Mouse (Mus musculus) neural tube, embryonic 13.5 days (tissue): ENCODE data around the gene Sipa1l2. TPM values are rescaled to one million over a fixed set of nuclear protein-coding genes. Genes with fewer than 3 reads are reported as not detected.

Experiments used
- ATAC-seq: fragments of 200-750 bp; cut with Nextera tagmentation; 2 replicates; pipeline ENCODE4 v1.8.0; 2017; ENCODE audit warnings: low read depth, mild to moderate bottlenecking, moderate TSS enrichment, moderate library complexity
- H3K27ac ChIP-seq: fragments of 300-500 bp; sonication (generic); replicated peaks from 2 replicates; pipeline ENCODE4 v1.5.1; 2015; ENCODE audit warnings: moderate library complexity, mild to moderate bottlenecking, inconsistent platforms
- H3K27me3 ChIP-seq: fragments of 300-500 bp; sonication (generic); 2 replicates; pipeline ENCODE4 v1.6.1; 2015; ENCODE audit warnings: mild to moderate bottlenecking, inconsistent platforms
- H3K36me3 ChIP-seq: fragments of 300-500 bp; sonication (generic); 2 replicates; pipeline ENCODE4 v1.6.1; 2015; ENCODE audit warnings: mild to moderate bottlenecking, inconsistent platforms
- H3K4me1 ChIP-seq: fragments of 300-500 bp; sonication (generic); replicated peaks from 2 replicates; pipeline ENCODE4 v1.6.1; 2015; ENCODE audit warnings: inconsistent platforms
- H3K4me2 ChIP-seq: fragments of 300-500 bp; sonication (generic); 2 replicates; pipeline ENCODE4 v1.6.1; 2015; ENCODE audit warnings: inconsistent platforms, mild to moderate bottlenecking, moderate library complexity
- H3K4me3 ChIP-seq: fragments of 300-500 bp; sonication (generic); 2 replicates; pipeline ENCODE4 v1.5.1; 2015; ENCODE audit warnings: mild to moderate bottlenecking, inconsistent platforms
- H3K9ac ChIP-seq: fragments of 300-500 bp; sonication (generic); 2 replicates; pipeline ENCODE4 v1.6.1; 2015; ENCODE audit warnings: moderate library complexity, mild to moderate bottlenecking, inconsistent platforms
- H3K9me3 ChIP-seq: fragments of 300-500 bp; sonication (generic); 2 replicates; pipeline ENCODE4 v1.6.1; 2016; ENCODE audit warnings: inconsistent platforms
- WGBS: fragments of 180-500 bp; shearing (Covaris S2); methylation state at CpG from one replicate; pipeline ENCODE4 v1.1.7; 2015; 5-methylcytosine and 5-hydroxymethylcytosine counted together
- polyA plus RNA-seq: library from polyadenylated mRNA; unstranded; fragments of >200 nt; fragmentation: Nextera tagmentation; extraction: Ambion mirVana; gene quantifications from 2 replicates; pipeline ENCODE4 v1.2.1, GENCODE M21; 2015

The Sipa1l2 gene
- polyA plus RNA-seq, 1 experiment from 2014 or later: 19.7 TPM

DNA sequence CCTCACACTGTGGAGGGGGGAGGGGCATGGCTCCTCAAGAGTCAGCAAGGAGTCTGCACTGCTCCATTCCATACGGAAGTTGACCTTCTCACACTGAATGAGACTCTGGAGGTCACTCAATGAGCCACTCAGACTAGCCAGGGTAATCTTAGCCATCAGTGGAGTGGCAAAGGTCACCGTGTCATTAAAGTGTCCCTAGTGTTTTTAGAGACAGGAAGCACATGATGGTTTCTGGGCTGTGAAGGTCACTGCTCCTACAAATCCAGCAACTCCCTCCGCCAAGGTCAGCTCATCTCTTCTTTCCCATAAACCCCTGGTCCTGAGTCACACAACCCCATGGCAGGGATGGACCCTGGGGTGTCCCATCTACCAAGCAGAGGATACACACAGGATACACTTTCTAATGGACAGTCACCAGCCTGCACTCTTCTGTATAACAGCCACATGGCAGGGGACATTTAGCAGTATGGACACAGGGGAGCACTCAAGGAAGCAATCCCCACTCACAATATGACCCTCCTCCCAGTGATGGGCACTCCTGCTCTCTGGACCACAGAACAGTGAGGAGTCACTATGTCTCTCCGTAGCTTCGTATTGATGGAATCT, 87.0 kb downstream of the Sipa1l2 start:
- peaks cover 15% of the 10 kb centered on the region for H3K4me1 ChIP-seq
- 84% methylated on average over 5 of the region's 5 CpGs for WGBS
- peaks cover 40% of the 10 kb centered on the region for H3K36me3 ChIP-seq
- ATAC-seq: no peak
- H3K4me2 ChIP-seq: no peak overlapping the region
- no peak overlapping the region for H3K27ac ChIP-seq
- H3K4me3 ChIP-seq: no peak overlapping the region
- no peak overlapping the region for H3K9ac ChIP-seq
- H3K9me3 ChIP-seq: no peaks in the 10 kb centered on the region
- 0 out of 2 replicates have a peak, but pooled peaks cover 2% of the 10 kb centered on the region for H3K27me3 ChIP-seq

DNA sequence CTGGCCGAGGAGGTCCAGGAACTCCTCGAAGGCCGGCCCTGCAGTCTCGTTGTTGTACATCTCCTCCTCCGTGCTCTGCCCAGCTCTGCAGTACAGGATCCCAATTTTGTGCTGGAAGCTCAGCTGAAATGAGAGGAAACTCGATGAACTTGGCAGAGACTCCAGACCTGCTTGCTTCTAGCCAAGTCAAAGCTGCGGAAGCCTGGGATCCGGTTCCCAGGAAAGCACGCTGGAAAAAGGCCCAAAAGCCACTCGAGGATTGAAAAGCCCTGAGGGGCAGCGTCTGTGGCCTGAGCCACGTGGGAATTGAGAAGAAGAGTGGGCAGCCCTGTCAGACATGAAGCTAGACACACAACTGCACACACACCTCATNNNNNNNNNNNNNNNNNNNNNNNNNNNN, 94.7 kb downstream of the Sipa1l2 start:
- no peak for ATAC-seq
- H3K27me3 ChIP-seq: no peaks in the 10 kb centered on the region
- H3K9ac ChIP-seq: no peak overlapping the region
- 81% methylated on average over 12 of the region's 12 CpGs for WGBS
- no peak overlapping the region for H3K4me3 ChIP-seq
- H3K4me2 ChIP-seq: no peak overlapping the region
- H3K4me1 ChIP-seq: 0 out of 2 replicates have a peak, but pooled peaks cover 4% of the 10 kb centered on the region
- H3K27ac ChIP-seq: no peak overlapping the region
- H3K36me3 ChIP-seq: peaks cover 44% of the 10 kb centered on the region
- H3K9me3 ChIP-seq: no peaks in the 10 kb centered on the region

- Histone ChIP-seq H3K27me3 (no peaks in the 10 kb centered on the region), H3K9me3 (no peaks in the 10 kb centered on the region), H3K36me3 (peaks cover 50% of the 10 kb centered on the region), H3K9ac (no peak overlapping the region), H3K4me1 (peaks cover 11% of the 10 kb centered on the region; the same call in 1 of the 2 replicates), H3K4me3 (no peak overlapping the region), H3K4me2 (no peak overlapping the region), H3K27ac (no peak overlapping the region)
- whole genome bisulfite sequencing: 82% methylated on average over 9 of the region's 9 CpGs
- no peak for ATAC-seq
These were observed 98.2 kb downstream of the Sipa1l2 start for GRCm38 (mm10) chr8:125471374-125471773.

DNA sequence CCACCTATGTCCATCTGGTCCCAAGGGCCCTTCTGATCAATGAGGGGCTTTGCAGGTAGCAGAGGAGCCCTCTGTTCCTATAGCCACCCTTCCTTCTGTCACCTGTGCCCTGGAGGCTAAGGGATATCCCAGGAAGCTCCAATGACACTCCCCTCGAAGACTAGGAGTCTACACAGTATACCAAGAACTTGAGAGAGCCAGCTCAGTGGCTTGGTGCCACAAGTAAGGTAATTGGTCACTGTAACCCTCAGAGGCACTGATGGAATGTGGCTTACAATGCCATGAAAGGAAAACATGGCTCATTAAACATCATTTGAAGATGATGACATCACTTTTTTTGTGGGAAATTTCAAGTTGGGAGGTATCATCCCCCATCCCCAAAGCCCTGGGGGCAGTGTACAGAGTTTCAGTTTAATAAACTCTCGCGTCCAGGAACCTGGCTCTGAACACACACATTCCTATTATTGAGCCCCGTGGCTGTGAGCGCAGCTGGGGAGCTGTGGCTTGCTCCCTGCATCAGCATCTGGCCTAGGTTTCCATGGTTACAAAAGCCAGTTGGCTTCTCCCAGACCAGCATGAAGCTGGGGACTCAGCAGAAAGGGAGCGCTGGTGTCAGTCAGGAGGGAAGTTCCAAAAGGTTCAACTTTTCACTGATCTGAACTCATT, 104.3 kb downstream of the Sipa1l2 start:
- no peak overlapping the region for H3K4me2 ChIP-seq
- ATAC-seq: peak; percentile 40; the same call in 1 of the 2 replicates
- H3K9ac ChIP-seq: no peak overlapping the region
- peaks cover 9% of the 10 kb centered on the region; the same call in 1 of the 2 replicates for H3K27me3 ChIP-seq
- H3K4me3 ChIP-seq: no peak overlapping the region
- no peaks in the 10 kb centered on the region for H3K9me3 ChIP-seq
- H3K36me3 ChIP-seq: peaks cover 31% of the 10 kb centered on the region
- H3K27ac ChIP-seq: no peak overlapping the region
- 21% methylated on average over 6 of the region's 6 CpGs for WGBS
- H3K4me1 ChIP-seq: peaks cover 55% of the 10 kb centered on the region

- Histone ChIP-seq H3K36me3 (peaks cover 20% of the 10 kb centered on the region), H3K9ac (no peak overlapping the region), H3K27ac (no peak overlapping the region), H3K27me3 (peaks cover 9% of the 10 kb centered on the region; the same call in 1 of the 2 replicates), H3K4me1 (peaks cover 59% of the 10 kb centered on the region), H3K9me3 (no peaks in the 10 kb centered on the region), H3K4me3 (no peak overlapping the region), H3K4me2 (no peak overlapping the region)
- WGBS: 53% methylated on average over 7 of the region's 7 CpGs
- no peak for ATAC-seq
These were observed 106.7 kb downstream of the Sipa1l2 start for GRCm38 (mm10) chr8:125462901-125463300.

DNA sequence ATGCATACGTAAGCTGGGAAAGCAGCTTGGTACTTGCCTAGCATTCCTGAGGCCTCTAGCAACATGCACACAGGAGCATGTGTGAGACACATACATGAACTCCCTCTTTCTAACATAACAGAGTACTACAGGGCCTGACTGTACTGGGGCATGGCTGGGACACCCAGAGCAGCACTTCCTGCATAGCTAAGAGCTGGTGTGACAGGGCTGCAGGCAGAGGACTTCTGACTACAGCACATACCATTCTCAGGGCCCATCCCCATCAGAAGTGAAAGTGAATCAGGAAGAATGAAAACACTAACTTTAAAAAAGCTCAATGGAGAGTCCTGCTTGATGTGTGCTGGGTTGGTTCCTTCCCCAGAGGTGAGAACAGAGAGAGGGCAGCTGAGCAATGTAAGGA, 108.1 kb downstream of the Sipa1l2 start:
- H3K9ac ChIP-seq: no peak overlapping the region

GRCm38 (mm10) chr8:125460602-125461001, 109.0 kb downstream of the Sipa1l2 start:
- no peak overlapping the region for H3K4me3 ChIP-seq
- peaks cover 22% of the 10 kb centered on the region for H3K36me3 ChIP-seq
- H3K27ac ChIP-seq: 0 out of 2 replicates have a peak overlapping the region, but pooled peaks have one; percentile 50
- H3K9ac ChIP-seq: no peak overlapping the region
- peaks cover 9% of the 10 kb centered on the region; the same call in 1 of the 2 replicates for H3K27me3 ChIP-seq
- peaks cover 51% of the 10 kb centered on the region for H3K4me1 ChIP-seq
- H3K9me3 ChIP-seq: no peaks in the 10 kb centered on the region
- ATAC-seq: no peak
- no peak overlapping the region for H3K4me2 ChIP-seq
- WGBS: 13% methylated on average over 6 of the region's 6 CpGs

More for the DNA sequence above, 108.1 kb downstream of the Sipa1l2 start:
- WGBS: 67% methylated on average over 1 of the region's 1 CpGs
- no peak overlapping the region for H3K4me2 ChIP-seq
- H3K27ac ChIP-seq: no peak overlapping the region
- peaks cover 18% of the 10 kb centered on the region for H3K36me3 ChIP-seq
- peaks cover 9% of the 10 kb centered on the region; the same call in 1 of the 2 replicates for H3K27me3 ChIP-seq
- no peak for ATAC-seq
- H3K4me1 ChIP-seq: peaks cover 59% of the 10 kb centered on the region
- H3K4me3 ChIP-seq: no peak overlapping the region
- H3K9me3 ChIP-seq: no peaks in the 10 kb centered on the region

DNA sequence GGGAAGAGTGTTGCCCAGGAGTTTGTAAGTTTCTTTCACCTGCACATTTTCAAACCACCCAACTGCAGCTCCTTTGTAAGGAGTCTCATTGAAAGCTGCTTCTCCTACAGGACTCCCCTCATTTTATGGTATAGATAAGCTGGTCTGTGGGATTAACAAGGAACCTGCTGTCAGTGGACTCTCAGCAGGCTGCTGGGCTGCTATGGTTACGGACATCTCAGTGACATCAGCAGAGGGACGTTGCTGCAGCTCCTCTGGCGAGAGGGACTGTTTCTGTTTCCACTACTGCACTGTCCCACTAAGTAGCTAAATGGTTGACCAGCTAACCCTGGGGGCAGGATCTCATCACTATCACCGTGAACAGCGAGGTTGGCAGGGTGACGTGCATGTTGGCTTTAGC, 120.6 kb downstream of the Sipa1l2 start:
- no peaks in the 10 kb centered on the region for H3K4me1 ChIP-seq
- H3K9ac ChIP-seq: no peak overlapping the region
- H3K4me3 ChIP-seq: no peak overlapping the region
- ATAC-seq: no peak
- no peaks in the 10 kb centered on the region for H3K9me3 ChIP-seq
- no peaks in the 10 kb centered on the region; the same call in 1 of the 2 replicates for H3K27me3 ChIP-seq
- no peak overlapping the region for H3K27ac ChIP-seq
- H3K4me2 ChIP-seq: no peak overlapping the region
- peaks cover 73% of the 10 kb centered on the region for H3K36me3 ChIP-seq
- WGBS: 65% methylated on average over 6 of the region's 6 CpGs

- WGBS: 94% methylated on average over 14 of the region's 14 CpGs
- H3K9ac ChIP-seq: no peak overlapping the region
- H3K27ac ChIP-seq: no peak overlapping the region
- H3K4me3 ChIP-seq: no peak overlapping the region
- H3K4me1 ChIP-seq: no peaks in the 10 kb centered on the region
- no peak for ATAC-seq
- H3K4me2 ChIP-seq: no peak overlapping the region
- H3K9me3 ChIP-seq: no peaks in the 10 kb centered on the region
- H3K27me3 ChIP-seq: no peaks in the 10 kb centered on the region; the same call in 1 of the 2 replicates
- peaks cover 77% of the 10 kb centered on the region for H3K36me3 ChIP-seq
These were observed 122.1 kb downstream of the Sipa1l2 start for GRCm38 (mm10) chr8:125447543-125447942.

DNA sequence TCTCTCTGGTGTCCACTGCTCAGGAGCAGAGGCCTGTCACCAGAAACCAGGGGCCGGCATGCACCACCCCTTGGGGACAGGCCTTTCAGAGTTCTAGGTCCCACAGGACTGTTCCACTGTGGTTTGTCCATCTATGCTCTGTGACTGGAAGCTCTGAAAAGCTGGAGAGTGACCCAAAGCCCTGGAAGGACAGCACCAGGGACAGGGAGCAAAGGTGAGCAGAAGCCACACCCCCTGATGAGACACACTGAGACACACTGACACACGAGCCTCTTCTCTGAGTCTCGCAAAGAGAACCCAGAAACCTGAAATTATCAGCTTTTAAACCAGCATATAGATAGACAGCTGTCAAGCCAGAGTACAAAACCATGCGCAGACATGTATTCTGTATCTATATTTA, 123.4 kb downstream of the Sipa1l2 start:
- no peak overlapping the region for H3K9ac ChIP-seq
- H3K27ac ChIP-seq: no peak overlapping the region
- no peaks in the 10 kb centered on the region for H3K9me3 ChIP-seq
- no peaks in the 10 kb centered on the region for H3K4me1 ChIP-seq
- ATAC-seq: no peak
- no peak overlapping the region for H3K4me2 ChIP-seq
- no peaks in the 10 kb centered on the region for H3K27me3 ChIP-seq
- WGBS: 87% methylated on average over 4 of the region's 4 CpGs
- H3K4me3 ChIP-seq: no peak overlapping the region
- peaks cover 79% of the 10 kb centered on the region for H3K36me3 ChIP-seq

DNA sequence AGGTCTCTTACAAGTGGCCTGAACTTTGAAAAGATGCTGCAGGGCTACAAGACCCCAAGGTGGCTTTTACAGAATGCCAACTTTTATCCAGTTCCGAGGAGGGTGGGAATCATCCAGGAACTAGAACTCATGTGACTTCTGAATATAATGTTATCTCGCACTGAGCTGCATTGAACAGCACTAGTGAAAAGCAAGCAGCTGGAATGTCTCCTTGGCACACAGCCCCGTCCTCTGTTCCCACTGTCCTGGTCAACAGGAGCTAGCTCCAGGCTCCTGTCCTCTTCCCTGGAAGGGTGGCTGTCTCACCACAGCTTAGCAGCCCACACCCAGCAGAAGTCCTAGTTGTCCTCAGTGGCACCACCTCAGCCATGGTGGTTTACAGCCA, 124.4 kb downstream of the Sipa1l2 start:
- Histone ChIP-seq H3K9ac (no peak overlapping the region), H3K27me3 (no peaks in the 10 kb centered on the region), H3K27ac (no peak overlapping the region), H3K9me3 (no peaks in the 10 kb centered on the region), H3K4me3 (no peak overlapping the region), H3K4me2 (no peak overlapping the region), H3K36me3 (peaks cover 77% of the 10 kb centered on the region), H3K4me1 (no peaks in the 10 kb centered on the region)
- no peak for ATAC-seq
- 89% methylated on average over 3 of the region's 3 CpGs for WGBS

GRCm38 (mm10) chr8:125444457-125445224, 125.0 kb downstream of the Sipa1l2 start:
- no peak overlapping the region for H3K4me2 ChIP-seq
- H3K27ac ChIP-seq: no peak overlapping the region
- H3K4me1 ChIP-seq: no peaks in the 10 kb centered on the region
- WGBS: 91% methylated on average over 16 of the region's 16 CpGs
- H3K9ac ChIP-seq: no peak overlapping the region
- ATAC-seq: no peak
- no peaks in the 10 kb centered on the region for H3K27me3 ChIP-seq
- H3K36me3 ChIP-seq: peaks cover 76% of the 10 kb centered on the region
- no peaks in the 10 kb centered on the region for H3K9me3 ChIP-seq
- H3K4me3 ChIP-seq: no peak overlapping the region
